Mouse (Mus musculus) left cerebral cortex, adult 8-10 months (tissue): ENCODE measurements around the gene Fer1l4. TPM values are rescaled to one million over a fixed set of nuclear protein-coding genes. Genes with fewer than 3 reads are reported as not detected.

Experiments used
- DNase-seq, 2 experiments: peaks; one replicate each; pipeline ENCODE4 v3.0.0; 2022; ENCODE audit warnings: low spot score in 2 of 2
- total RNA-seq, 4 experiments: library from RNA; stranded (reverse); gene quantifications; 2 replicates each; pipeline ENCODE4 v1.2.4; 2022

Fer1l4 gene
- not detected for total RNA-seq

GRCm38 (mm10) chr2:156052816-156053215, at the start of gene Fer1l4:
TSS of gene Fer1l4 (minus strand) at chr2:156052947.
- DNase-seq: no peak

- no peak for DNase-seq
Measured at GRCm38 (mm10) chr2:156091926-156092325, 39.2 kb upstream of the Fer1l4 start.

- no peak for DNase-seq
Measured at GRCm38 (mm10) chr2:156089799-156090198, 37.1 kb upstream of the Fer1l4 start.

GRCm38 (mm10) chr2:156087391-156088110, 34.8 kb upstream of the Fer1l4 start:
- DNase-seq: no peak

- DNase-seq: no peak
Measured at GRCm38 (mm10) chr2:156084541-156084940, 31.8 kb upstream of the Fer1l4 start.

GRCm38 (mm10) chr2:156080391-156080790, 27.6 kb upstream of the Fer1l4 start:
- DNase-seq: no peak

GRCm38 (mm10) chr2:156079674-156080073, 26.9 kb upstream of the Fer1l4 start:
- no peak for DNase-seq

- DNase-seq: no peak
Measured at GRCm38 (mm10) chr2:156079183-156079560, 26.4 kb upstream of the Fer1l4 start.

- no peak for DNase-seq
Measured at GRCm38 (mm10) chr2:156078421-156079182, 25.9 kb upstream of the Fer1l4 start.

- DNase-seq: no peak
Measured at GRCm38 (mm10) chr2:156077461-156077860, 24.7 kb upstream of the Fer1l4 start.

GRCm38 (mm10) chr2:156073725-156074124, 21.0 kb upstream of the Fer1l4 start:
- DNase-seq: no peak

GRCm38 (mm10) chr2:156071236-156071635, 18.5 kb upstream of the Fer1l4 start:
- no peak for DNase-seq

GRCm38 (mm10) chr2:156067916-156068315, 15.2 kb upstream of the Fer1l4 start:
- no peak for DNase-seq

GRCm38 (mm10) chr2:156066126-156066525, 13.4 kb upstream of the Fer1l4 start:
- no peak for DNase-seq

GRCm38 (mm10) chr2:156065099-156066041, 12.6 kb upstream of the Fer1l4 start, which contains the start of gene Spag4:
TSS of gene Spag4 (plus strand) at chr2:156065175.
- peak in 1 of 2 experiments; percentile 44 for DNase-seq

GRCm38 (mm10) chr2:156047929-156048328, 4.8 kb downstream of the Fer1l4 start:
- no peak for DNase-seq

GRCm38 (mm10) chr2:156042903-156043302, 9.8 kb downstream of the Fer1l4 start:
- DNase-seq: no peak

GRCm38 (mm10) chr2:156039390-156039789, 13.4 kb downstream of the Fer1l4 start:
- no peak for DNase-seq

- DNase-seq: no peak
Measured at GRCm38 (mm10) chr2:156025482-156025881, 27.3 kb downstream of the Fer1l4 start.

GRCm38 (mm10) chr2:156021765-156022164, 31.0 kb downstream of the Fer1l4 start:
- DNase-seq: no peak

- DNase-seq: no peak
Measured at GRCm38 (mm10) chr2:156021219-156021618, 31.5 kb downstream of the Fer1l4 start.

GRCm38 (mm10) chr2:156018106-156018505, 34.6 kb downstream of the Fer1l4 start:
- no peak for DNase-seq
